Mouse (Mus musculus) hindbrain, embryonic 14.5 days (tissue): ENCODE data around the gene Lsamp. TPM values are rescaled to one million over a fixed set of nuclear protein-coding genes. Genes with fewer than 3 reads are reported as not detected.
"Not testable (repeated sequence)": the region's sequence is repeated elsewhere in the genome, so short reads cannot be mapped to it uniquely, and the experiment has no call there.

Source experiments
- ATAC-seq: fragments of 200-750 bp; cut with Nextera tagmentation; 2 replicates; pipeline ENCODE4 v1.8.0; 2017; ENCODE audit warnings: moderate number of reproducible peaks, mild to moderate bottlenecking, moderate TSS enrichment, moderate library complexity; ENCODE audit not compliant: low FRiP score
- DNase-seq: peaks from one replicate; pipeline ENCODE4 v3.0.0-alpha.2; 2015; ENCODE audit warnings: low spot score
- H3K27ac ChIP-seq: fragments of 300-500 bp; sonication (generic); 2 replicates; pipeline ENCODE4 v1.5.1; 2014; ENCODE audit warnings: mild to moderate bottlenecking, moderate library complexity
- H3K27me3 ChIP-seq: fragments of 300-500 bp; sonication (generic); 2 replicates; pipeline ENCODE4 v1.6.1; 2014; ENCODE audit warnings: mild to moderate bottlenecking, low read length, mixed read lengths; ENCODE audit not compliant: control insufficient read depth, insufficient read depth
- H3K36me3 ChIP-seq: fragments of 300-500 bp; sonication (generic); replicated peaks from 2 replicates; pipeline ENCODE4 v1.6.1; 2014; ENCODE audit not compliant: control insufficient read depth, insufficient read depth
- H3K4me1 ChIP-seq: fragments of 300-500 bp; sonication (generic); replicated peaks from 2 replicates; pipeline ENCODE4 v1.6.1; 2014; ENCODE audit warnings: antibody characterized with exemption, low read length, mixed read lengths; ENCODE audit not compliant: control insufficient read depth, insufficient read depth
- H3K4me2 ChIP-seq: fragments of 300-500 bp; sonication (generic); replicated peaks from 2 replicates; pipeline ENCODE4 v1.6.1; 2014; ENCODE audit warnings: mild to moderate bottlenecking, moderate library complexity
- H3K4me3 ChIP-seq: fragments of 300-500 bp; sonication (generic); replicated peaks from 2 replicates; pipeline ENCODE4 v1.5.1; 2014; ENCODE audit warnings: mild to moderate bottlenecking, low read length
- H3K9ac ChIP-seq: fragments of 300-500 bp; sonication (generic); 2 replicates; pipeline ENCODE4 v1.6.1; 2014
- H3K9me3 ChIP-seq: fragments of 300-500 bp; sonication (generic); 2 replicates; pipeline ENCODE4 v1.6.1; 2016; ENCODE audit warnings: low read length; ENCODE audit not compliant: control insufficient read depth
- WGBS: fragments of 180-500 bp; shearing (Covaris S2); extraction: QIAGEN DNeasy Blood & Tissue Kit; methylation state at CpG from one replicate; pipeline ENCODE4 v1.1.7; 2014; 5-methylcytosine and 5-hydroxymethylcytosine counted together
- polyA plus RNA-seq: library from polyadenylated mRNA; unstranded; fragments of >200 nt; fragmentation: Nextera tagmentation; extraction: Ambion mirVana; gene quantifications from 2 replicates; pipeline ENCODE4 v1.2.1, GENCODE M21; 2014

The Lsamp gene
- polyA plus RNA-seq, 1 experiment from 2014 or later = 88.1 TPM

- Histone ChIP-seq H3K27me3 (no peaks in the 10 kb centered on the region), H3K4me3 (no peak overlapping the region), H3K9me3 (no peaks in the 10 kb centered on the region), H3K4me2 (no peak overlapping the region), H3K36me3 (no peaks in the 10 kb centered on the region), H3K4me1 (no peaks in the 10 kb centered on the region), H3K9ac (no peak overlapping the region), H3K27ac (no peak overlapping the region)
- ATAC-seq (no peak), DNase-seq (no peak)
- 72% methylated on average over 2 of the region's 2 CpGs for WGBS
Measured at GRCm38 (mm10) chr16:41969215-41969614, 1985.1 kb downstream of the Lsamp start.

- H3K9ac ChIP-seq = no peak overlapping the region
- H3K4me3 ChIP-seq = no peak overlapping the region
- no peak overlapping the region for H3K4me2 ChIP-seq
- H3K27ac ChIP-seq = no peak overlapping the region
- ATAC-seq (peak; percentile 46; the same call in 1 of the 2 replicates), DNase-seq (no peak)
- H3K4me1 ChIP-seq = no peaks in the 10 kb centered on the region
- 79% methylated on average over 2 of the region's 2 CpGs for WGBS
- H3K9me3 ChIP-seq = no peaks in the 10 kb centered on the region
- H3K27me3 ChIP-seq = no peaks in the 10 kb centered on the region
- H3K36me3 ChIP-seq = no peaks in the 10 kb centered on the region
Measured at GRCm38 (mm10) chr16:41974866-41975719, 1990.9 kb downstream of the Lsamp start.

- Histone ChIP-seq H3K27me3 (no peaks in the 10 kb centered on the region), H3K27ac (no peak overlapping the region), H3K4me3 (no peak overlapping the region), H3K4me2 (no peak overlapping the region), H3K9ac (no peak overlapping the region), H3K9me3 (no peaks in the 10 kb centered on the region), H3K4me1 (no peaks in the 10 kb centered on the region), H3K36me3 (no peaks in the 10 kb centered on the region)
- 84% methylated on average over 5 of the region's 5 CpGs for WGBS
- ATAC-seq (no peak), DNase-seq (no peak)
Measured at GRCm38 (mm10) chr16:41976897-41977296, 1992.7 kb downstream of the Lsamp start.

GRCm38 (mm10) chr16:41996956-41997355 lies 2012.8 kb downstream of the Lsamp start:
- Histone ChIP-seq H3K27me3 (no peaks in the 10 kb centered on the region), H3K4me3 (no peak overlapping the region), H3K27ac (no peak overlapping the region), H3K36me3 (no peaks in the 10 kb centered on the region), H3K9me3 (no peaks in the 10 kb centered on the region), H3K4me1 (no peaks in the 10 kb centered on the region), H3K9ac (no peak overlapping the region), H3K4me2 (no peak overlapping the region)
- DNase-seq (no peak), ATAC-seq (no peak)
- 71% methylated on average over 1 of the region's 1 CpGs for WGBS

- ATAC-seq (no peak), DNase-seq (no peak)
- Histone ChIP-seq H3K36me3 (no peaks in the 10 kb centered on the region), H3K9ac (no peak overlapping the region), H3K9me3 (no peaks in the 10 kb centered on the region), H3K4me3 (no peak overlapping the region), H3K4me1 (no peaks in the 10 kb centered on the region), H3K27ac (no peak overlapping the region), H3K4me2 (no peak overlapping the region), H3K27me3 (no peaks in the 10 kb centered on the region)
- 94% methylated on average over 5 of the region's 5 CpGs for WGBS
Measured at GRCm38 (mm10) chr16:42002925-42003324, 2018.8 kb downstream of the Lsamp start.

- not testable (repeated sequence) for H3K9me3 ChIP-seq, H3K27me3 ChIP-seq, H3K4me1 ChIP-seq, H3K4me2 ChIP-seq, DNase-seq, ATAC-seq, H3K4me3 ChIP-seq, H3K36me3 ChIP-seq, H3K9ac ChIP-seq, H3K27ac ChIP-seq
- WGBS = 96% methylated on average over 8 of the region's 11 CpGs
Measured at GRCm38 (mm10) chr16:42003506-42003905, 2019.3 kb downstream of the Lsamp start.

- Histone ChIP-seq H3K27ac (no peak overlapping the region), H3K9me3 (no peaks in the 10 kb centered on the region), H3K4me2 (no peak overlapping the region), H3K9ac (no peak overlapping the region), H3K4me3 (no peak overlapping the region), H3K27me3 (no peaks in the 10 kb centered on the region), H3K36me3 (no peaks in the 10 kb centered on the region), H3K4me1 (no peaks in the 10 kb centered on the region)
- ATAC-seq = no peak
- no peak for DNase-seq
- 66% methylated on average over 1 of the region's 1 CpGs for WGBS
Measured at GRCm38 (mm10) chr16:42004166-42004565, 2020.0 kb downstream of the Lsamp start.

GRCm38 (mm10) chr16:42014937-42015336 lies 2030.8 kb downstream of the Lsamp start:
- ATAC-seq (no peak), DNase-seq (no peak)
- Histone ChIP-seq H3K36me3 (no peaks in the 10 kb centered on the region), H3K9ac (0 out of 2 replicates have a peak overlapping the region, but pooled peaks have one; percentile 4), H3K27me3 (no peaks in the 10 kb centered on the region), H3K4me3 (no peak overlapping the region), H3K4me1 (0 out of 2 replicates have a peak, but pooled peaks cover 5% of the 10 kb centered on the region), H3K4me2 (no peak overlapping the region), H3K27ac (no peak overlapping the region), H3K9me3 (no peaks in the 10 kb centered on the region)
- WGBS = 41% methylated on average over 5 of the region's 5 CpGs

GRCm38 (mm10) chr16:42015443-42015842 lies 2031.3 kb downstream of the Lsamp start:
- WGBS = 71% methylated on average over 3 of the region's 3 CpGs
- H3K4me2 ChIP-seq = no peak overlapping the region
- no peak overlapping the region for H3K27ac ChIP-seq
- H3K4me3 ChIP-seq = no peak overlapping the region
- ATAC-seq = no peak
- no peak for DNase-seq
- 0 out of 2 replicates have a peak, but pooled peaks cover 5% of the 10 kb centered on the region for H3K4me1 ChIP-seq
- H3K9me3 ChIP-seq = no peaks in the 10 kb centered on the region
- no peak overlapping the region for H3K9ac ChIP-seq
- H3K27me3 ChIP-seq = no peaks in the 10 kb centered on the region
- no peaks in the 10 kb centered on the region for H3K36me3 ChIP-seq
